Mouse (Mus musculus) lung, embryonic 15.5 days (tissue): Measurements from ENCODE around the gene Amot. TPM values are rescaled to one million over a fixed set of nuclear protein-coding genes. Genes with fewer than 3 reads are reported as not detected.

Experiments
- ATAC-seq: fragments of 200-750 bp; cut with Nextera tagmentation; 2 replicates; pipeline ENCODE4 v1.8.0; 2017; ENCODE audit warnings: moderate number of reproducible peaks, borderline replicate concordance; ENCODE audit not compliant: low FRiP score, low TSS enrichment; ENCODE audit errors: extremely low read depth
- H3K27ac ChIP-seq: fragments of 300-500 bp; sonication (generic); 2 replicates; pipeline ENCODE4 v1.5.1; 2015; ENCODE audit warnings: moderate library complexity, mild to moderate bottlenecking, inconsistent platforms
- H3K27me3 ChIP-seq: fragments of 300-500 bp; sonication (generic); 2 replicates; pipeline ENCODE4 v1.6.1; 2015; ENCODE audit warnings: inconsistent platforms
- H3K36me3 ChIP-seq: fragments of 300-500 bp; sonication (generic); 2 replicates; pipeline ENCODE4 v1.6.1; 2015; ENCODE audit warnings: inconsistent platforms
- H3K4me1 ChIP-seq: fragments of 300-500 bp; sonication (generic); 2 replicates; pipeline ENCODE4 v1.6.1; 2015; ENCODE audit warnings: inconsistent platforms
- H3K4me2 ChIP-seq: fragments of 300-500 bp; sonication (generic); 2 replicates; pipeline ENCODE4 v1.6.1; 2015; ENCODE audit warnings: inconsistent platforms, mild to moderate bottlenecking, moderate library complexity
- H3K4me3 ChIP-seq: fragments of 300-500 bp; sonication (generic); 2 replicates; pipeline ENCODE4 v1.5.1; 2015; ENCODE audit warnings: mild to moderate bottlenecking, inconsistent platforms
- H3K9ac ChIP-seq: fragments of 300-500 bp; sonication (generic); 2 replicates; pipeline ENCODE4 v1.6.1; 2015; ENCODE audit warnings: inconsistent platforms
- H3K9me3 ChIP-seq: fragments of 300-500 bp; sonication (generic); 2 replicates; pipeline ENCODE4 v1.6.1; 2016; ENCODE audit warnings: inconsistent platforms
- WGBS: fragments of 180-500 bp; shearing (Covaris S2); methylation state at CpG from one replicate; pipeline ENCODE4 v1.1.7; 2015; 5-methylcytosine and 5-hydroxymethylcytosine counted together
- polyA plus RNA-seq: library from polyadenylated mRNA; unstranded; fragments of >200 nt; fragmentation: Nextera tagmentation; extraction: Ambion mirVana; gene quantifications from 2 replicates; pipeline ENCODE4 v1.2.1, GENCODE M21; 2015

Amot gene
- polyA plus RNA-seq, 1 experiment from 2014 or later: 9.6 TPM

GRCm38 (mm10) chrX:145477725-145478194 lies 27.2 kb downstream of the Amot start:
- Histone ChIP-seq H3K36me3 (no peaks in the 10 kb centered on the region), H3K27ac (no peak overlapping the region), H3K4me1 (no peaks in the 10 kb centered on the region), H3K4me3 (no peak overlapping the region), H3K9me3 (no peaks in the 10 kb centered on the region), H3K4me2 (no peak overlapping the region), H3K27me3 (no peaks in the 10 kb centered on the region), H3K9ac (no peak overlapping the region)
- ATAC-seq: no peak
- 69% methylated on average over 3 of the region's 3 CpGs for WGBS

DNA sequence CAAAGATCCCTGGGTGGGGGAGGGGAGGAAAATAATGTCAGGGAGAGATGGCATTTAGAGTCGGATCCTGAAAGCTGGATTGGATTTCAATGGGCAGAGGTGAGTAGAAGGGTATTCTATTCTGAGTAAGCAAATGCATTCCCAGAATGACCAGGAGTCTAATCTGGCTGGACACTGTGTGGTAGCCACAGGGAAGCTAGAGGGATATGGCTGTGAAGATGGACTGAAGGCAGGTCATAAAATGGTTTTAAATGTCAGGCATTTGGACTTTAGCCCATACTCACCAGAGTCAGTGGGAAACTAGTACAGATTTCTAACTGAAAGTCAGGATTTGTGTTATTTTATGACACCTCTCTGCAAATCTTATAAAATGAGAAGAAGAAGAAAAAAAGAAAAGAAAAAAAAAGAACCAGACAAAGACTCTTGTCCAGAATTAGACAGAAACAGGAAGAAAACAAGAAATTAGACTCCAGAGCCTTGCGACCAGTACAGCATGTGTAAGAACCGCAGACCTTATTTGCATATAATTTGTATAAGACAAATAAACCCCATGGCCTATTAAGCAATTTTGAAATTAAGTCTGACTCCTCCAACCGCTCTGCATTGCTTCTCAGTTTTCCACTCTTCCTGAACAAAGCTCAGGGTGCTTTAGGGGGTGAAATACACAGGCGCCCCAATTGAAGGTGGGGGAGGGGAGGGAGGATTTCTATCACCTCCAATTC lies 27.8 kb downstream of the Amot start:
- 80% methylated on average over 5 of the region's 5 CpGs for WGBS
- H3K27ac ChIP-seq: no peak overlapping the region
- no peaks in the 10 kb centered on the region for H3K36me3 ChIP-seq
- no peak overlapping the region for H3K4me2 ChIP-seq
- H3K27me3 ChIP-seq: no peaks in the 10 kb centered on the region
- no peak for ATAC-seq
- H3K9ac ChIP-seq: no peak overlapping the region
- no peak overlapping the region for H3K4me3 ChIP-seq
- H3K4me1 ChIP-seq: no peaks in the 10 kb centered on the region
- H3K9me3 ChIP-seq: no peaks in the 10 kb centered on the region

GRCm38 (mm10) chrX:145468264-145468663 lies 36.7 kb downstream of the Amot start:
- H3K4me3 ChIP-seq: no peak overlapping the region
- no peaks in the 10 kb centered on the region for H3K4me1 ChIP-seq
- 90% methylated on average over 6 of the region's 6 CpGs for WGBS
- no peak for ATAC-seq
- no peak overlapping the region for H3K4me2 ChIP-seq
- no peak overlapping the region for H3K27ac ChIP-seq
- H3K27me3 ChIP-seq: no peaks in the 10 kb centered on the region
- no peaks in the 10 kb centered on the region for H3K36me3 ChIP-seq
- no peak overlapping the region for H3K9ac ChIP-seq
- no peaks in the 10 kb centered on the region for H3K9me3 ChIP-seq

- WGBS: 78% methylated on average over 2 of the region's 2 CpGs
Observed at GRCm38 (mm10) chrX:145463524-145463923, 41.5 kb downstream of the Amot start.

DNA sequence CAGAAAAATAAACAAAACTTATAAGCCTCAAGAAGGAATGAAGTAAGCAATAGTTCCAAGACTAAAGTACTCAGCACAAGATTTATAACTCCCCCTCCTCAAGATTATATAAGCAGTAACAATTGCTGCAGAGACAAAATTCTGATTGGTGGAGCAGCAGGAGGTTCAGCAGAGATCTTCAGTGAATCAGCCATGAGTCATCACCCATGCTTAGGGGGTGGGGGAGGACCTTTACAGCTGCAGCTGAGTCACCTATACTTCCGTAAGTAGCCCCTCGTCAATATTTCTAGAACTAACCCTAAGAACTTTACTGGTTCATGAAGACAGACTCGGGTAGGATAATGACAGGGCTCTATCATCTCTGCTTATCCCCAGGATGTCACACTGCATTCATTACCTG lies 43.6 kb downstream of the Amot start:
- Histone ChIP-seq H3K36me3 (no peaks in the 10 kb centered on the region), H3K4me3 (no peak overlapping the region), H3K27ac (no peak overlapping the region), H3K9me3 (no peaks in the 10 kb centered on the region), H3K4me1 (no peaks in the 10 kb centered on the region), H3K9ac (no peak overlapping the region), H3K4me2 (no peak overlapping the region), H3K27me3 (no peaks in the 10 kb centered on the region)
- ATAC-seq: no peak
- 79% methylated on average over 3 of the region's 3 CpGs for WGBS

More at GRCm38 (mm10) chrX:145463524-145463923, 41.5 kb downstream of the Amot start:
- H3K36me3 ChIP-seq: no peaks in the 10 kb centered on the region
- ATAC-seq: no peak
- H3K4me1 ChIP-seq: no peaks in the 10 kb centered on the region
- H3K9me3 ChIP-seq: no peaks in the 10 kb centered on the region
- no peak overlapping the region for H3K27ac ChIP-seq
- H3K27me3 ChIP-seq: no peaks in the 10 kb centered on the region
- H3K9ac ChIP-seq: no peak overlapping the region
- H3K4me2 ChIP-seq: no peak overlapping the region
- no peak overlapping the region for H3K4me3 ChIP-seq

DNA sequence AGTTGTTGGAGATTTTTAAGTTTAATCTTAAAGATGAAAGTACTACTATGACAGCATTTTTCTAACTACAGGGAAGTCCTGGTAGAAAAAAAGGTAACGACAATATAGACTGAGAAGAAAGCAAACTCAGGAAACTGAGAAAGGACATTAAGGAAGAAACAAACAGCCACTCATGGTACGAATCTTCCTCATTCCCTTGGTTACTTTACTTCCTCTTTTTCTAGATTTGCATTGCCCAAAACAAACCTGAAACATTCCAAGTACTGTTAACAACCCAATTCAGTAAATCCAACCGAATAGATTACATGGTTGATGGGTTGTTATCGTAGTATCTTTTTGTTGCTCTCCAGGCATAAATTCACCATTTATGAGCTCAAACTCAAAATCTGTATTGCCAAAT lies 48.7 kb downstream of the Amot start:
- H3K4me3 ChIP-seq: no peak overlapping the region
- no peak overlapping the region for H3K9ac ChIP-seq
- H3K27ac ChIP-seq: no peak overlapping the region
- no peak overlapping the region for H3K4me2 ChIP-seq
- H3K27me3 ChIP-seq: no peaks in the 10 kb centered on the region
- WGBS: 83% methylated on average over 4 of the region's 4 CpGs
- ATAC-seq: no peak
- no peaks in the 10 kb centered on the region for H3K9me3 ChIP-seq
- no peaks in the 10 kb centered on the region for H3K4me1 ChIP-seq
- no peaks in the 10 kb centered on the region for H3K36me3 ChIP-seq

- no peaks in the 10 kb centered on the region for H3K27me3 ChIP-seq
- WGBS: 87% methylated on average over 6 of the region's 6 CpGs
- no peak for ATAC-seq
Observed at GRCm38 (mm10) chrX:145455629-145456028, 49.4 kb downstream of the Amot start.

DNA sequence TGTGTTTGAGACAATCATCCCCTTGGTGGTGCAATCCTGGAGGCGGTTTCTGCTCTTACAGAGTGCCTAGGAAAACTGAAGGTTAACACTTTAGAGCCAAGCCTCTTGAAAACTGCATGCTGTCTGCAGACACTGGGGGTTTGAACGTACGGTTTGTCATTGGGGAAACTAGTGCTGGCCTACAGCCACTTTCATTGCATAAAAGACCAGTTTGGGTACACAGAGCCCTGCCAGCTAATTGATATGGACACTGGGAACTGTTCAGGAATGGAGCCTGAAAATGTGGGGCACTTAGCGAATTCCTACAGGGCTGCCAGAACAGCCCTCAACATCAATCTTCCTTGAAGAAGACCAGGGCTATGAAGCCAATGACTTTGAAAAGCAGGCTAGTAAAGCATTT lies 50.2 kb downstream of the Amot start:
- no peak for ATAC-seq
- Histone ChIP-seq H3K27ac (no peak overlapping the region), H3K4me2 (no peak overlapping the region), H3K9ac (no peak overlapping the region), H3K4me3 (no peak overlapping the region), H3K36me3 (no peaks in the 10 kb centered on the region), H3K27me3 (no peaks in the 10 kb centered on the region), H3K4me1 (no peaks in the 10 kb centered on the region), H3K9me3 (no peaks in the 10 kb centered on the region)
- WGBS: 73% methylated on average over 4 of the region's 4 CpGs

More at GRCm38 (mm10) chrX:145455629-145456028, 49.4 kb downstream of the Amot start:
- Histone ChIP-seq H3K4me1 (no peaks in the 10 kb centered on the region), H3K4me2 (no peak overlapping the region), H3K36me3 (no peaks in the 10 kb centered on the region), H3K9ac (no peak overlapping the region), H3K27ac (no peak overlapping the region), H3K9me3 (no peaks in the 10 kb centered on the region), H3K4me3 (no peak overlapping the region)

- no peak for ATAC-seq
- no peaks in the 10 kb centered on the region for H3K9me3 ChIP-seq
- WGBS: 81% methylated on average over 2 of the region's 2 CpGs
Observed at GRCm38 (mm10) chrX:145441526-145441925, 63.5 kb downstream of the Amot start.

DNA sequence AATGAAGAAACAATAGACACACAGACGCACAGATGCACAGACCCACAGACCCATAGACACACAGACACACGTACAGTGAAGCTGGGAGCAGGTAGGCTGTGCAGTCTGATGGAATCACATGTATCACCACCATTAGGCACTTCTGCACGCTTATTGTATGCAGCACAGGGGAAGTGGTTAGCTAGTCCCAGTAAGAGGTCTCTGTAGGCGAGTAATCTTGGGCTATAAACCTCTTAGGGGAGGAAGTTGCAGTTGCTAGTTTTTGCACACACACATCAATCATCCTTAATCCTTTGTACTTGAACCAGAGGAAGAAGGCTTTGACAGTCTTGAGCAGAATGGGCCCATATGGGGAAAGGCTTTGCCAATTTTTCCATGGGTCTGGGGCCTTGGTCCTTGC lies 71.3 kb downstream of the Amot start:
- Histone ChIP-seq H3K27ac (no peak overlapping the region), H3K4me3 (no peak overlapping the region), H3K4me1 (no peaks in the 10 kb centered on the region), H3K9ac (no peak overlapping the region), H3K36me3 (no peaks in the 10 kb centered on the region), H3K4me2 (no peak overlapping the region), H3K27me3 (no peaks in the 10 kb centered on the region), H3K9me3 (no peaks in the 10 kb centered on the region)
- no peak for ATAC-seq
- 68% methylated on average over 4 of the region's 4 CpGs for WGBS

More at GRCm38 (mm10) chrX:145441526-145441925, 63.5 kb downstream of the Amot start:
- no peak overlapping the region for H3K4me3 ChIP-seq
- H3K9ac ChIP-seq: no peak overlapping the region
- H3K4me2 ChIP-seq: no peak overlapping the region
- H3K27me3 ChIP-seq: no peaks in the 10 kb centered on the region
- no peaks in the 10 kb centered on the region for H3K4me1 ChIP-seq
- H3K27ac ChIP-seq: no peak overlapping the region
- no peaks in the 10 kb centered on the region for H3K36me3 ChIP-seq

DNA sequence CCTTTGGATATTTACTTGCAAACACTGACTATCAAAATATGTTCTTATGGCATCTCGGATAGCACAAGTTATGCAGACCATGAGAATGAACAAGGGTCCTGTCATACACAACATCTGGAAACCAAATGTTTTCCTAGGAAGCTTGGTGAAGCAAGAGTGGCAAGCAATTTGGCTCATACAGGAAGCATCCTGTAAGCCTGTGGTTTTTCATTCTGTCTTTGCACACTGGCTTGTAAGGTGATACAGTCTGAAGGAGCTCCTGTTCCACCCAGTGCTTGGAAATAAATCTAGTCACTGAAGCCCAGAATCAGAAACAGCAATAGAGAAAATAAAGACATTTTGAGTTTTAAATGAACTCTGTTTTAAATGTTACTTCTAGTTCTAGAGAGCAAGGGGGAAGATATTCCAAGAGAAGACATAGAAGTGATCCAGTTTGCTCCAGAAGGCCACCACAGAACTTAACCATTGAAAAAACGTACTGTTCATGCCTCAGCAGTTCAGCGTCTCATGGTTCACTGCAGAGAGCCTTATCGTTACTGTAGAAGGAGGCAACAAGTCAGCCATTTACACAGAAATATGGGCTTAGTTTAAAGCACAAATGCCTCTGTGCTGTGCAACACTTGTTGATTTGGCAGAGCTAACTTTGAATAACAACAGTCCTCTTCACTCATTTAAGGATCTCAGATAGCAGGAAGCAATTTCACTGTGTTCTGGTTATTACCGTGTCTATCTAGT lies 74.0 kb downstream of the Amot start:
- no peak overlapping the region for H3K27ac ChIP-seq
- no peak overlapping the region for H3K4me3 ChIP-seq
- 81% methylated on average over 5 of the region's 5 CpGs for WGBS
- H3K4me2 ChIP-seq: no peak overlapping the region
- no peaks in the 10 kb centered on the region for H3K4me1 ChIP-seq
- H3K9ac ChIP-seq: no peak overlapping the region
- no peaks in the 10 kb centered on the region for H3K36me3 ChIP-seq
- H3K9me3 ChIP-seq: no peaks in the 10 kb centered on the region
- no peaks in the 10 kb centered on the region for H3K27me3 ChIP-seq
- ATAC-seq: no peak

GRCm38 (mm10) chrX:145428811-145429210 lies 76.2 kb downstream of the Amot start:
- H3K4me1 ChIP-seq: no peaks in the 10 kb centered on the region
- no peak overlapping the region for H3K4me2 ChIP-seq
- H3K27ac ChIP-seq: no peak overlapping the region
- H3K27me3 ChIP-seq: no peaks in the 10 kb centered on the region
- no peaks in the 10 kb centered on the region for H3K36me3 ChIP-seq
- WGBS: 59% methylated on average over 1 of the region's 1 CpGs
- no peak overlapping the region for H3K4me3 ChIP-seq
- H3K9me3 ChIP-seq: no peaks in the 10 kb centered on the region
- no peak for ATAC-seq
- H3K9ac ChIP-seq: no peak overlapping the region
